Mouse (Mus musculus): ENCODE data around the gene Gucy2c. TPM values are rescaled to one million over a fixed set of nuclear protein-coding genes. Genes with fewer than 3 reads are reported as not detected.

Gene Gucy2c
- polyA plus RNA-seq, 1 experiment: not detected

- no peak for TF ChIP-seq GATA1 (IDR thresholded peaks at IDR 0.05; ENCODE audit: low read length)
Observed at GRCm38 (mm10) chr6:136807395-136808013, 25.9 kb upstream of the Gucy2c start.

- TF ChIP-seq GATA1 (IDR thresholded peaks at IDR 0.05; ENCODE audit: low read length): no peak
Observed at GRCm38 (mm10) chr6:136806819-136807218, 25.3 kb upstream of the Gucy2c start.

- no peak for TF ChIP-seq GATA1 (IDR thresholded peaks at IDR 0.05; ENCODE audit: low read length)
Observed at GRCm38 (mm10) chr6:136805409-136805775, 23.8 kb upstream of the Gucy2c start.

GRCm38 (mm10) chr6:136804705-136805408 is 23.3 kb upstream of the Gucy2c start:
- TF ChIP-seq GATA1 (IDR thresholded peaks at IDR 0.05; ENCODE audit: low read length): no peak

GRCm38 (mm10) chr6:136803739-136804633 is 22.4 kb upstream of the Gucy2c start, which contains the start of gene Hist4h4:
Hist4h4 (minus strand) TSS chr6:136804415.
- no peak for TF ChIP-seq GATA1 (IDR thresholded peaks at IDR 0.05; ENCODE audit: low read length)

- TF ChIP-seq GATA1 (IDR thresholded peaks at IDR 0.05; ENCODE audit: low read length): no peak
Observed at GRCm38 (mm10) chr6:136803093-136803738, 21.7 kb upstream of the Gucy2c start.

- no peak for TF ChIP-seq GATA1 (IDR thresholded peaks at IDR 0.05; ENCODE audit: low read length)
Observed at GRCm38 (mm10) chr6:136801274-136801673, 19.7 kb upstream of the Gucy2c start.

- TF ChIP-seq GATA1 (IDR thresholded peaks at IDR 0.05; ENCODE audit: low read length): no peak
Observed at GRCm38 (mm10) chr6:136800710-136801109, 19.1 kb upstream of the Gucy2c start.

GRCm38 (mm10) chr6:136795850-136796249 is 14.3 kb upstream of the Gucy2c start:
- TF ChIP-seq GATA1 (IDR thresholded peaks at IDR 0.05; ENCODE audit: low read length): no peak

GRCm38 (mm10) chr6:136795110-136795509 is 13.5 kb upstream of the Gucy2c start:
- TF ChIP-seq GATA1 (IDR thresholded peaks at IDR 0.05; ENCODE audit: low read length): no peak

- no peak for TF ChIP-seq GATA1 (IDR thresholded peaks at IDR 0.05; ENCODE audit: low read length)
Observed at GRCm38 (mm10) chr6:136793831-136794525, 12.4 kb upstream of the Gucy2c start.

GRCm38 (mm10) chr6:136792884-136793758 is 11.6 kb upstream of the Gucy2c start:
- no peak for TF ChIP-seq GATA1 (IDR thresholded peaks at IDR 0.05; ENCODE audit: low read length)

- TF ChIP-seq GATA1 (IDR thresholded peaks at IDR 0.05; ENCODE audit: low read length): no peak
Observed at GRCm38 (mm10) chr6:136789391-136789971, 7.9 kb upstream of the Gucy2c start.

GRCm38 (mm10) chr6:136782761-136783160 is 1.2 kb upstream of the Gucy2c start:
- TF ChIP-seq GATA1 (IDR thresholded peaks at IDR 0.05; ENCODE audit: low read length): no peak

All from G1E-ER4 (cell line).